Mouse (Mus musculus): Measurements from ENCODE around the gene Fkbp1a. TPM values are rescaled to one million over a fixed set of nuclear protein-coding genes. Genes with fewer than 3 reads are reported as not detected.
A peak's percentile ranks its signal among the peaks of the same experiment; 100 is the strongest.

Fkbp1a gene
- total and polyA plus RNA-seq, 3 experiments, result 26.2 to 1,080 (median 304) TPM

- Histone ChIP-seq H3K79me2 (ENCODE audit: control insufficient read depth, insufficient read depth, low read length, poor library complexity) (peaks cover 26% of the 10 kb centered on the region), H3K9me3 (replicated peaks; ENCODE audit: insufficient read depth, low read length) (no peaks in the 10 kb centered on the region), H3K27me3 (ENCODE audit: control insufficient read depth in 1 of 2, insufficient read depth in 2 of 2, low read length in 2 of 2) (no peaks in the 10 kb centered on the region), H3K27ac (ENCODE audit: control insufficient read depth, low read depth, low read length) (no peak overlapping the region), H3K4me1 (ENCODE audit: control insufficient read depth in 1 of 2, insufficient read depth in 2 of 2, low read length in 2 of 2) (peaks cover 2 to 19% of the 10 kb centered on the region in 2 experiments; a peak in 3 of 4 replicates), H3K4me3 (ENCODE audit: control insufficient read depth in 1 of 2, insufficient read depth in 1 of 2, low read depth in 2 of 2, low read length in 2 of 2) (no peak overlapping the region), H3K9ac (ENCODE audit: control insufficient read depth, low read depth, low read length, poor library complexity, severe bottlenecking) (no peak overlapping the region), H3K36me3 (ENCODE audit: control insufficient read depth in 1 of 2, insufficient read depth in 2 of 2, low read length in 2 of 2) (peaks cover 11 to 33% of the 10 kb centered on the region in 2 experiments)
- DNase-seq (ENCODE audit: low read depth, low spot score), result no peak
- TF ChIP-seq ELF1 (IDR thresholded peaks at IDR 0.05; ENCODE audit: low read depth, low read length), result no peak
- no peak for TF ChIP-seq NRF1 (IDR thresholded peaks at IDR 0.05; ENCODE audit: insufficient read depth, low read depth, low read length, poor library complexity, severe bottlenecking)
- TF ChIP-seq MAZ (IDR thresholded peaks at IDR 0.05; ENCODE audit: low read depth, low read length), result no peak
- TF ChIP-seq BHLHE40 (IDR thresholded peaks at IDR 0.05; ENCODE audit: borderline replicate concordance, low read depth, low read length), result no peak
- TF ChIP-seq ZNF384 (IDR thresholded peaks at IDR 0.05; ENCODE audit: low read depth, low read length), result no peak
- no peak for TF ChIP-seq CHD2 (IDR thresholded peaks at IDR 0.05; ENCODE audit: low read length)
- TF ChIP-seq ZKSCAN1 (IDR thresholded peaks at IDR 0.05; ENCODE audit: low read depth, low read length), result no peak
- TF ChIP-seq RCOR1 (IDR thresholded peaks at IDR 0.05; ENCODE audit: low read depth, low read length), result no peak
- TF ChIP-seq MYC (IDR thresholded peaks at IDR 0.05; ENCODE audit: low read depth, low read length), result no peak
- TF ChIP-seq MAX (IDR thresholded peaks at IDR 0.05; ENCODE audit: low read length), result no peak
- no peak for TF ChIP-seq USF2 (IDR thresholded peaks at IDR 0.05; ENCODE audit: borderline replicate concordance in 1 of 2, insufficient read depth in 1 of 2, low read depth in 1 of 2, low read length in 2 of 2)
- TF ChIP-seq POLR2AphosphoS5 (IDR thresholded peaks at IDR 0.05; ENCODE audit: borderline replicate concordance, low read depth, low read length), result no peak
- no peak for TF ChIP-seq JUND (IDR thresholded peaks at IDR 0.05; ENCODE audit: low read depth, low read length)
- TF ChIP-seq MAFK (IDR thresholded peaks at IDR 0.05; ENCODE audit: borderline replicate concordance, low read depth, low read length), result no peak
- TF ChIP-seq TAL1 (IDR thresholded peaks at IDR 0.05; ENCODE audit: low read length), result no peak
- TF ChIP-seq KAT2A (conservative IDR thresholded peaks at IDR 0.05; ENCODE audit: low read depth, low read length), result no peak
These were observed 43.9 kb upstream of the Fkbp1a start for GRCm38 (mm10) chr2:151498358-151498757.

DNA sequence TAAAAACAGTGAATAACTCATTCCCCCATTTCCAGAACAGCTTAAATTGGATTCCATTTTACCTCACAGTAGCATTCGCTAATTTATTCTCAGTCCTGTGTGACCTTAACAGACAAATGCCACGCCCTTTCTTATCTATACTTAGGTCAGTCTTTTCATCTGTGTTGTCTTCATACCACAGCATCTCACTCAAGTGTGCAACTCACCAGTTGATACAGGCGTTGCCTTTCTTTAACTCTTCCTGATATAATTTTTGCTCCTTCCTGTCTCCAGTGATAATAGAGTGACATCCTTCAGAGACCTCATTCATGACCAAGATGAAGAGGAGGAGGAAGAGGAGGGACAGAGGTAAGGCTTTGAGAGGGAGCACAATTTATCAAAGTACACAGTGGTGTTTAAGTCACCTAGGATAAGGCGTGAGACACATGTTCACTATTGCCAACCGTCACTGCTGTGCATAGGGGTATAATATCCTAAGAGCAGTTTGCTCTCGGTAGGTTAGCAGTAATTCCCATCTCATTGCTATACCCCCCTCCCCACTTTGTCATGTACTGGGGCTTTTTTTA, 41.8 kb upstream of the Fkbp1a start:
- peaks cover 18 to 29% of the 10 kb centered on the region in 2 experiments for H3K36me3 ChIP-seq (ENCODE audit: control insufficient read depth in 1 of 2, insufficient read depth in 2 of 2, low read length in 2 of 2)
- no peak overlapping the region for H3K9ac ChIP-seq (ENCODE audit: control insufficient read depth, low read depth, low read length, poor library complexity, severe bottlenecking)
- H3K4me1 ChIP-seq (ENCODE audit: control insufficient read depth in 1 of 2, insufficient read depth in 2 of 2, low read length in 2 of 2), result peaks cover 2 to 17% of the 10 kb centered on the region in 2 experiments; a peak in 3 of 4 replicates
- TF ChIP-seq ZMIZ1 (IDR thresholded peaks at IDR 0.05; ENCODE audit: low read depth, low read length), result no peak
- TF ChIP-seq POLR2AphosphoS2 (IDR thresholded peaks at IDR 0.05; ENCODE audit: low read length), result no peak
- peak; percentile 17 to 51; a peak in 3 of 4 replicates for TF ChIP-seq EP300 (IDR thresholded peaks at IDR 0.05; ENCODE audit: low read depth in 1 of 2, low read length in 2 of 2)
- TF ChIP-seq GATA1 (IDR thresholded peaks at IDR 0.05; ENCODE audit: low read depth, low read length), result peak; percentile 46; the same call in 1 of the 2 replicates
- peak; percentile 49; the same call in 1 of the 2 replicates for TF ChIP-seq SIN3A (IDR thresholded peaks at IDR 0.05; ENCODE audit: low read length)
- no peak for TF ChIP-seq CHD1 (IDR thresholded peaks at IDR 0.05; ENCODE audit: low read depth, low read length)
- no peaks in the 10 kb centered on the region for H3K9me3 ChIP-seq (replicated peaks; ENCODE audit: insufficient read depth, low read length)
- no peak overlapping the region for H3K4me3 ChIP-seq (ENCODE audit: control insufficient read depth in 1 of 2, insufficient read depth in 1 of 2, low read depth in 2 of 2, low read length in 2 of 2)
- no peaks in the 10 kb centered on the region for H3K27me3 ChIP-seq (ENCODE audit: control insufficient read depth in 1 of 2, insufficient read depth in 2 of 2, low read length in 2 of 2)
- H3K79me2 ChIP-seq (ENCODE audit: control insufficient read depth, insufficient read depth, low read length, poor library complexity), result peaks cover 12% of the 10 kb centered on the region; the same call in 1 of the 2 replicates
- peak; percentile 34 for DNase-seq (ENCODE audit: low read depth, low spot score)
- no peak overlapping the region; the same call in 1 of the 2 replicates for H3K27ac ChIP-seq (ENCODE audit: control insufficient read depth, low read depth, low read length)
